Mouse (Mus musculus): ENCODE data around the gene Tex46. TPM values are rescaled to one million over a fixed set of nuclear protein-coding genes. Genes with fewer than 3 reads are reported as not detected.

Tex46 gene
- total RNA-seq, 2 experiments from 2014 or later = not detected

- no peak for DNase-seq
- intact Hi-C loops (cut with DNase I) = no loop called here
Observed at GRCm38 (mm10) chr4:136626590-136626989, 16.4 kb downstream of the Tex46 start.

GRCm38 (mm10) chr4:136631237-136631994, 21.2 kb downstream of the Tex46 start:
- peak; percentile 51 to 53 for DNase-seq
- intact Hi-C loops (cut with DNase I) = no loop called here

- intact Hi-C loops (cut with DNase I) = no loop called here
- DNase-seq = no peak
Observed at GRCm38 (mm10) chr4:136635995-136636394, 25.8 kb downstream of the Tex46 start.

GRCm38 (mm10) chr4:136636511-136636910, 26.3 kb downstream of the Tex46 start:
- no peak for DNase-seq
- intact Hi-C loops (cut with DNase I) = no loop called here

- no peak for DNase-seq
Observed at GRCm38 (mm10) chr4:136636983-136637562, 26.8 kb downstream of the Tex46 start.

GRCm38 (mm10) chr4:136637563-136638229, 27.5 kb downstream of the Tex46 start:
- intact Hi-C loops (cut with DNase I) = no loop called here
- DNase-seq = no peak

More at GRCm38 (mm10) chr4:136636983-136637562, 26.8 kb downstream of the Tex46 start:
- intact Hi-C loops (cut with DNase I) = no loop called here

- intact Hi-C loops (cut with DNase I) = no loop called here
- DNase-seq = no peak
Observed at GRCm38 (mm10) chr4:136638230-136638750, 28.1 kb downstream of the Tex46 start.

- intact Hi-C loops (cut with DNase I) = no loop called here
Observed at GRCm38 (mm10) chr4:136638890-136639289, 28.7 kb downstream of the Tex46 start.

GRCm38 (mm10) chr4:136648922-136649479, 38.8 kb downstream of the Tex46 start:
- intact Hi-C loops (cut with DNase I) = no loop called here
- peak; percentile 66 to 83 for DNase-seq

More at GRCm38 (mm10) chr4:136638890-136639289, 28.7 kb downstream of the Tex46 start:
- no peak for DNase-seq

GRCm38 (mm10) chr4:136649480-136650196, 39.4 kb downstream of the Tex46 start:
- intact Hi-C loops (cut with DNase I) = loop anchor here (2.0 kb wide), 1 partner anchor 423 kb away; no protein-coding TSS in a partner anchor
- DNase-seq = no peak

GRCm38 (mm10) chr4:136650261-136650660, 40.0 kb downstream of the Tex46 start:
- DNase-seq = no peak
- intact Hi-C loops (cut with DNase I) = loop anchor here (2.0 kb wide), 1 partner anchor 423 kb away; no protein-coding TSS in a partner anchor

GRCm38 (mm10) chr4:136651357-136651811, 41.1 kb downstream of the Tex46 start:
- intact Hi-C loops (cut with DNase I) = loop anchor here (2.0 kb wide), 1 partner anchor 421 kb away; no protein-coding TSS in a partner anchor
- DNase-seq = peak in 1 of 2 experiments; percentile 21

- DNase-seq = no peak
- intact Hi-C loops (cut with DNase I) = loop anchor here (2.0 kb wide), 1 partner anchor 421 kb away; no protein-coding TSS in a partner anchor
Observed at GRCm38 (mm10) chr4:136651882-136652527, 41.8 kb downstream of the Tex46 start.

GRCm38 (mm10) chr4:136652528-136652910, 42.3 kb downstream of the Tex46 start:
- no peak for DNase-seq
- intact Hi-C loops (cut with DNase I) = no loop called here

GRCm38 (mm10) chr4:136653019-136653418, 42.8 kb downstream of the Tex46 start:
- intact Hi-C loops (cut with DNase I) = no loop called here

GRCm38 (mm10) chr4:136653692-136654234, 43.5 kb downstream of the Tex46 start:
- intact Hi-C loops (cut with DNase I) = no loop called here
- DNase-seq = no peak

More at GRCm38 (mm10) chr4:136653019-136653418, 42.8 kb downstream of the Tex46 start:
- no peak for DNase-seq

GRCm38 (mm10) chr4:136657914-136658313, 47.7 kb downstream of the Tex46 start:
- intact Hi-C loops (cut with DNase I) = no loop called here
- no peak for DNase-seq
